Mouse (Mus musculus): ENCODE data around the gene Dnmbp. TPM values are rescaled to one million over a fixed set of nuclear protein-coding genes. Genes with fewer than 3 reads are reported as not detected.
"Not testable (repeated sequence)": the region's sequence is repeated elsewhere in the genome, so short reads cannot be mapped to it uniquely, and the experiment has no call there.

Dnmbp gene
- 1 to 10 TPM; 5.9 to 7.9 TPM for polyA plus RNA-seq (2017; shearing (Covaris generic))

DNA sequence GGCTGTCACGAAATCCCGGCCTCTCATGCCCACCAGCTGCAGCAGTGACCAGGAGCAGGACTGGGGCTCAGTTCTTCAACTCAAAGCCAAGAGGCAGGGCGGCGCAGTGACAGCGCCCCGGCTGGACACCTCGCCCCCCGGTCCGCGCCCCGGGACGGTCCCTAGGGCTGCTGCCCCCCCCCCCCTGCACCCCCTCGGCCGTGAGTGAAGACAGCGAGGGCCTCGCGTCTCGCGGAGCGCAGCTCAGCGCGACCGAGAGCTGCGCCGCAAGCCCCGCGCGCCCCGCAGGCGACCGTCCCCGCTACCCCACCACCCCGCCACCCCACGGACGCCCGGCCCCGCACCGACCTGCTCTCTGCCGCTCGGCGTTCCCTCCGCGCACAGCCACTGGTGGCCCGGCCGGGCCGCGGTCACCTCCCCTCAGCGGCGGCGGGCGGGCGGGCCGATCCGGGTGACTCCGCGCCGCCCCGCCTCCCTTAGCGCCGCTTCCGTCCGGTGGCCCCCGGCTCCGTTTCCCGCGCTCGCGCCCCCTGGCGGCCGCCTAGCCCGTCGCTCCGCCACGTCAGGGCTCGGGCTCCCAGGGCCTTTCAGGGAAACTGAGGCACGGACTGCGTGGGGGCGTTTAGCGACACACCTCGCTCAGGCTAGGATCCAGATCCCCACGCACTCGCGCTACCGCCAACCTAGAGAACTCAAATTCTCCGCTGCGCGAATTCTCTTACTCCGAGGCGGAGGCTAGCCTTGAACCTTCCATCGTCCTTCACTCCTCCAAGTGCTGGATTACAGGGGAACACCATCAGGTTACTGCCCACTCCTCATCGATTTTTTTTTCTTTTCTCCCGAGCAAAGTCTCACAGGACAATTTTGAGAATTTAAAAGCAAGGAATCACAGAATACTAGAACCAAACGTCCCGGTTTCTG is at the start of gene Dnmbp:
Dnmbp (minus strand) TSS at position 423 of the 921 bp plus-strand sequence.
- ATAC-seq, result peak; percentile 89

DNA sequence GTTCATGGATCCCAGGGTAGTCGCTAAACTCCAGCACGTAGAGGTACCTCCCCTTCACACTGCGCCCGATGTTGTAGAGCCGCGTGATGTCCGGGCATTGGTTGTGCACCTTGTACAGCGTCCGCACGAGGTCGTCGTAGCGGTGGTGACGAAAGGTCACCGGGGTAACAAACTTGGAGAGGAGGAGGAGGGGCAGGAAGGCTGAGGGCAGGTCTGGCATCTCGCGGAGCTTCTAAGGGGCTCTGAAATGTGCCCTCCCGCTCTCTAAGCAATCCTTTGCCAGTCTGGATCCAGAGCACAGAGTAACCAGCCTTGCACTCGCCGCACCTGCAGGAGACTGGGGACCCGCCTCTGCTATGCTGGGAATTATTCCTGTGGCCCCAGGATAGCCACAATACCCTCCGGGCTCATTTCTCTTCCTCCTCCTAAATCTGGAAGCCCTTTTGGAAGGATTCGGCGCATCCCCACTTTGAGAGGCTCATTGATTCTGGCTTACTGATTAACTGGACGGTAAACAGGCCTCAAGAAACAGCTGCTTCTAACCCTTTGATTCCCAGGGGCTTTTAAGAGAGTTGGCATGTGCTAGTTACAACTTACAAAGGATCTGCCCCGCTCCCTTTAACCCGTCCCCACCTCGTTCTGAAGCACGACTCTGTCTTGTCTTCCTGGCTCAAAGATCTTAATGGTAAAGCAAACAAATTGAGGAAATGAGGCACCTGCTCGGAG is 46.2 kb upstream of the Dnmbp start, which contains the start of gene Cpn1:
Cpn1 (minus strand) TSS at position 488 of the 726 bp plus-strand sequence.
- ATAC-seq, result no peak

- ATAC-seq, result no peak
Measured at GRCm38 (mm10) chr19:43981992-43982391, 42.0 kb upstream of the Dnmbp start.

GRCm38 (mm10) chr19:43980711-43981110 is 40.7 kb upstream of the Dnmbp start:
- ATAC-seq, result no peak

- no peak for ATAC-seq
Measured at GRCm38 (mm10) chr19:43977799-43978198, 37.8 kb upstream of the Dnmbp start.

GRCm38 (mm10) chr19:43976661-43977060 is 36.7 kb upstream of the Dnmbp start:
- no peak for ATAC-seq

DNA sequence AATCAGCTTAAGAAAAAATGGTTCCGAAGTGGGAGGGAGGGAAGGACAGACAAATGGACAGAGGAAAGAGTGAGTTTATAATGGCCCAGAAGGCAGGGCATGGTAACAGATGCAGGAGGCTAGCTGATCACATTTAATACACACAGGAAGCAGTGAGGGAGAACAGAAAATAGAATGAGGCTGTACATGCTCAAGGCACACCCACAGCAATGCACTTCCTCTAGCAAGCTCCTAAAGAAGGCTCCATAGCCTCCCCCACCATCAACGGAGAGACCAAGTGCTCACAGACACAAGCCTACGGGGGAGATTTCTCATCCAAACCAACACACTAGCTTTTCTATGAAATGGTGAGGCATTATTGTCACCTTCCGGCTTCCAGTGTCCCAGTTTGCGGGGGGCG is 34.2 kb upstream of the Dnmbp start:
- no peak for ATAC-seq

DNA sequence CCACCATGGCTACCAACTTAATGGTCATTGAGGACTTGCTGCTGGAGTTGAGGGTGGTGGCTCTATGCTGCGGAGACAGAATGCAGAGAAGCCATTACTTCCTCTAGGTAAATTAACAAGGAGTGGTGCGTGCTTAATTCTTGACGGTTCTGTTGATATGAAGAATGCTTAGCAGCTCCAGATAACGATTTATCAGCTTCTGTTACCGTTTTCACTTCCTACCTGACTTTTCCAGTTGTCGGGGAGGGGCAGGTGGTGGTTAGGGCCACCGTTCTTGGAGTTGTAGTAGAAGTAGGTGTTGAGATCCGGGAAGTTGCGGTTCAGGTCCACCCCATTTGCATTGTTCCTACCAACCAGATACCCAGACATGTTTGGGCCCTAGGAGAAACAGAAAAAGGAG is 33.7 kb upstream of the Dnmbp start:
- no peak for ATAC-seq

- ATAC-seq, result no peak
Measured at GRCm38 (mm10) chr19:43972129-43972528, 32.1 kb upstream of the Dnmbp start.

- no peak for ATAC-seq
Measured at GRCm38 (mm10) chr19:43968436-43969026, 28.5 kb upstream of the Dnmbp start.

DNA sequence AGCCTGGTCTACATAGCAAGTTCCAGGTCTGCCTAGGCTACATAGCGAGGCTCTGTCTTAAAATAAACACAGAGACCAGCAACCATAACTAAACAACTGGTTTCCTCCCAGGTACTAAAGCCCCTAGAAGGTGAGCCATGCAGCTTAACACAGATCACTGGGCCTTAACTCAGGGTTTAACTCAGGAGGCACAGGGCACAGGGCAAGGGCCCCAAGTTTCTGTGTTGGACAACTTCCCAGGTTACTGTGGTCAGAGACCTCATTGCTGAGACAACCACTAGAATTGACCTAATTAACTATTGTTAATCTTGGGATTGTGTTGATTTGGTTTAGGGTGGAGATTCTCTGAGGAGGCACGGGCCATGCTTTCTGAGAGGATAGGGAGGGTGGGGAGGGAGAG is 26.5 kb upstream of the Dnmbp start:
- ATAC-seq, result no peak

GRCm38 (mm10) chr19:43965496-43966085 is 25.6 kb upstream of the Dnmbp start:
- ATAC-seq, result no peak

- ATAC-seq, result no peak
Measured at GRCm38 (mm10) chr19:43962795-43963194, 22.8 kb upstream of the Dnmbp start.

GRCm38 (mm10) chr19:43961185-43961584 is 21.2 kb upstream of the Dnmbp start:
- ATAC-seq, result no peak

DNA sequence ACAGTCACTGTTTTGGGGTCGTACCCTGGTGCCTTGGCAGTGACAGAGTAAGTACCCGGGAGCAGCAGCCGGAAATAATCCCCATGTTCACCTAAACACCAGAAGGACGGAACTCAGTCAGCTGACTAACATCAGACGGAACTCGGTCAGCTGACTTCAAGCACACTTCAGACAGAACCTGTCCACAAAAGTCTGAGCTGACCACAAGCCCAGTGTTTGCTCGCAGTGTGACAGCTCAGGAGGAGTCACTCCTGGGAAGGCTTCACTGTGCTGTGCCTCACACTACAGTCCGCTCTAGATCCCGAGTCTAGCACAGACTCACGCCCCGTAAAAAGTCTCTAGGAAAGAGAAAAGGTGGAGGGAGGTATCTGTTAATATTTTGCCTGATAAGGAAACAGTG is 20.0 kb upstream of the Dnmbp start:
- no peak for ATAC-seq

- ATAC-seq, result no peak
Measured at GRCm38 (mm10) chr19:43959162-43959561, 19.2 kb upstream of the Dnmbp start.

GRCm38 (mm10) chr19:43957881-43958280 is 17.9 kb upstream of the Dnmbp start:
- no peak for ATAC-seq

- no peak for ATAC-seq
Measured at GRCm38 (mm10) chr19:43957402-43957801, 17.4 kb upstream of the Dnmbp start.

DNA sequence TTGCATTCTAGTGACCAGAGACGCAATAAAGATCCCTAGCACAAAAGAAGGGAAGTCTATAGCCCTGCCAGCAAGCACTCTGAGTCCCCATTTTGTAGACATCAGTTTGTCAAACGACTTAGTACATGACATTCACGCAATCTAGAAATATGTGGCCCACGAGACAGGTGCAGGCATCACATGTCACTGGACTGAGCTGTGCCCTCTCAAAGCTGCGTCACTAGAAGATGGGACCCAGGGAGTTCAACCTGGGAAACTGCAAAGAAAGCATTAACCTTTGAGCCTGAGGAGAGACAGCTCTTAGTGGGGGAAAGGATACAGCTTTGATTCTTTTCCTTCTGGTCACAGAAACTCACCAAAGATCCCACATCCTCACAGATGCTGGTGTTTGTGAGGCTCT is 15.3 kb upstream of the Dnmbp start:
- no peak for ATAC-seq

DNA sequence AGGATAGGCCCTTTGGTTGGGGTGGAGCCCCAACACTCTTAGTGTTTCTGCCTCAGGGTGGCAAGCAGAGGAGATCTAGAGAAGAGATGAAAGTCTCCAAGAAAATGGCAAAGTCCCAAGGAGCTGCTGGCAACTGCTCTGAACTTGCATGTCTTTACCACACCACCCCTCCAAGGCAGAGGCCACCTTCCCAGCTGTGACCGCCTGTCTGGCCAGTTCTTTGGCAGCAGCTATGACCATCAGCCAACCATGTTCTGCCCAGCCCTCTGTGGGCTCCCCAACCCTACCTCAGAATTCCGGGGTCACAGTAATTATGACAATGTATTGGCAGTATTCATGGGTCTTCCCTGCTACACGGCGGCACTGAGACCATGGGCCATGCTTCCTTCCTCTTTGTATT is 14.9 kb upstream of the Dnmbp start:
- ATAC-seq, result no peak

DNA sequence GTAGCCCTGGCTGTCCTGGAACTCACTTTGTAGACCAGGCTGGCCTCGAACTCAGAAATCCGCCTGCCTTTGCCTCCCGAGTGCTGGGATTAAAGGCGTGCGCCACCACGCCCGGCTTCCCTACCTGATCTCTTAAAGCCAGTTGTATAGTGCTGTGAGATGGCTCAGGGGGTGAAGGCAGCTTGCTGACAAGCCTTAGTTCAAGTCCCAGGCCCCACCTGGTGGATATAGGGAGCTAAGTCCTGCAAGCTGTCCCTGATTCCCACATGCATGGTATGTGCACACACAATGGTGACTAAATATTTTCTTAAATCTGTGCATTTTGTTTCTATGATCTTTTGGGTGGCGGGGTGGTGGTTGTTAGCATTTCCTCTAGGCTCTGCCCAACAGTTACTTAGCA is 12.9 kb upstream of the Dnmbp start:
- not testable (repeated sequence) for ATAC-seq

DNA sequence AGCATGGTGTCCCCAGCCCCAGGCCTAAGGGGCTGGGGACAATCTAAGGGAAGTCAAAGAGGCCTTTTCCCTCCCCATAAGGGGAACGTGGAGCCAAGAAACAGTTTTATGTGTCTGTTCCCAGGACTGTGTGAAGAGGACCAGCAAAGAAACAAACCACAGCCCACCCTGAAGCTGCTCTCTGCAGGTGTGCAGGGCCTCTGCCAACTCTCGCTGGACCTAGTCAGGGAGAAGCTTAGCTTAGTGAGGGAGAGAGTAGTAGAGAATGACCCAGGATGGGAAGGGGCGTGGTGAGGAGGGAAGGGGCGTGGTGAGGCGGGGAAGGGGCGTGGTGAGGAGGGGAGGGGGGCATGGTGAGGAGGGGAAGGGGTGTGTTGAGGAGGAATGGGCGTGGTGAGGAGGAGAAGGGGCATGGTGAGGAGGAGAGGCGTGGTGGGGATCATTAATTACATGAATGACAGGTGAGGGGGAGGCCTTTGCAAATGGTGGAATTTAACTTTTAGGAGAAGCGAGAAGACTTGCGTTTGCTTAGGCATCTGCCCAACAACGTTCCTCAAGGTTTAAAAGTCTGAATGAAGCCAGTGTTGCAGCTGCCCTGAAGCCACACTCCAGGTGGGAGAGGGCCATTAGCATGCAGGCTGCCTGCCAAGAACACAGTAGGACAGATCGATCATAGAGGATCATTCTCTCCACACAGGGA is 9.3 kb upstream of the Dnmbp start:
- no peak for ATAC-seq
